Mouse (Mus musculus) inflammation-experienced regulatory T-cells, adult 6 months (primary cell): ENCODE measurements around the gene Urb2. TPM values are rescaled to one million over a fixed set of nuclear protein-coding genes. Genes with fewer than 3 reads are reported as not detected.
A peak's percentile ranks its signal among the peaks of the same experiment; 100 is the strongest.
"Not testable (repeated sequence)": the region's sequence is repeated elsewhere in the genome, so short reads cannot be mapped to it uniquely, and the experiment has no call there.

Experiments used
- ATAC-seq: one replicate; pipeline ENCODE4 v1.8.0; 2017
- polyA plus RNA-seq, 3 experiments: library from polyadenylated mRNA; unstranded; fragments of 100-300 nt; shearing (Covaris generic); gene quantifications; one replicate each; pipeline ENCODE4 v1.2.1; 2017

Urb2 gene
- polyA plus RNA-seq: 1 to 10 TPM; 4.0 to 5.2 (median 4.3) TPM

- peak; percentile 84 for ATAC-seq
These were observed at the start of gene Urb2, which contains the start of gene Taf5l for GRCm38 (mm10) chr8:124021237-124022227. Gene Urb2 (plus strand): TSS chr8:124021508. Gene Taf5l (minus strand): TSS chr8:124021397.

- ATAC-seq: no peak
These were observed 47.8 kb upstream of the Urb2 start for GRCm38 (mm10) chr8:123973495-123973894.

GRCm38 (mm10) chr8:123977499-123977898, 43.8 kb upstream of the Urb2 start:
- ATAC-seq: no peak

- no peak for ATAC-seq
These were observed 43.0 kb upstream of the Urb2 start for GRCm38 (mm10) chr8:123978166-123978838.

DNA sequence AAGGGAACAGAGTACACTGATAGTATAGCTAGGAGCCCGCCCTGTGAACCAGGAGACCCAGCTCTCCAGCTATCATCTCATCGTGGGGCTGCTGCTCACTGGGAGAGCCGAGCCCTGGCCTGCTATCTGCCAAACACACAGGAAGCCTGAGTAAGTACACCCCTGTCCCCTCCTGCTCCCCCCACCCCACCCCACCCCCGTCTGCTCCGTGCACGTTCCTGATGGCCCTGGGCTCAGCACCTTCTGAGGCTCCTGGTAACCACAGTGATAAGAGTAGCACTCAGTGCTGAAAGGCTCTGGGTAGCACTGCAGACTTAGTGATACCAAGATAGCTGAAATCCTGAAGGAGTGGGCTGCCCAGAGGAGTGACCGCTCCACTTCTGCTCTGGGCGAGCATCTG, 42.4 kb upstream of the Urb2 start:
- ATAC-seq: no peak

- ATAC-seq: no peak
These were observed 41.1 kb upstream of the Urb2 start for GRCm38 (mm10) chr8:123980239-123980638.

DNA sequence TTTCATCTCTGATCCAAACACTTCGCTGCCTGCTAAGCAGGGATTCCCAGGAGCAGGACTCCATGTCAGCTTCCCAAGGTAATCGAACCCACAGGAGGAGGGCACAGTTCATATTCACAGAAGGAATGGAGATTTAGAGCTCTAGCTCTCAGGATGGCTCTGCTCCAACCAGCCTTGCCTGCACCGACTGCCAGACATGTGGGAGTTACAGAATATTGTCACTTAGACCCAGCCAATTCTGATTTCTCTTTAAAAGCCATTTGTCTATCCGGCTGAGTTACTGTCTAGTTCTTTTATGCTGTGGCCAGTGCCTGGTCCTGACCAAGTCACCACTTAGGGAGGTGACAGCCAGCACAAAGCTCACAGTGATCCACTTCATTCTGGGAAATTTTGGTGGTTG, 39.6 kb upstream of the Urb2 start:
- no peak for ATAC-seq

DNA sequence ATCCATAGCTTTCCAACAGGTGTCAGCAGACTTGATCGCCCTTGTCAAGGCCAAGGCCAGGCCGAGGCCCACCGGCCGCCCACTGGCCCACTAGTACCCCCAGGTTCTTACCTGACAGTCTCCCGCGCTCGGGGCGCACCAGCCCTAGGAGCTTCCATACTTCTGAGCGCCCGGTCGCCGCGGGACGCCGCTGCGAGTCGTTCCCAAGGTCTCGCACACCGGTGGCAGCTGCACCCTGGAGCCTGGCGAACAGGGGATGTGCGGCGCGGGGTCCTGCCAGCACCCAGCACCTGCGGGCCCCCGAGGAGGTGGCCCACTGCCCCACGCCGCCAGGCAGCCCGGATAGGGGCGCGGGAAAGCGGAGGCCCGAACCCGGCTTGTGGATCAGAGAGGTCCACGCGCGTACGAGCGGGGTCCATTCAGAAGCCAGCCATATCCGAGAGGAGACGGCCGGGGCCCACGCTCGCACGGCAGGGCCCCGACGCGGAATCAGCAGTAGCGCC, 39.0 kb upstream of the Urb2 start:
- peak; percentile 35 for ATAC-seq

- ATAC-seq: peak; percentile 41
These were observed 38.4 kb upstream of the Urb2 start, which contains the start of gene Abcb10 for GRCm38 (mm10) chr8:123982826-123983400. Gene Abcb10 (minus strand): TSS chr8:123983122.

- ATAC-seq: no peak
These were observed 32.7 kb upstream of the Urb2 start for GRCm38 (mm10) chr8:123988605-123989038.

GRCm38 (mm10) chr8:123989128-123989527, 32.2 kb upstream of the Urb2 start:
- no peak for ATAC-seq

DNA sequence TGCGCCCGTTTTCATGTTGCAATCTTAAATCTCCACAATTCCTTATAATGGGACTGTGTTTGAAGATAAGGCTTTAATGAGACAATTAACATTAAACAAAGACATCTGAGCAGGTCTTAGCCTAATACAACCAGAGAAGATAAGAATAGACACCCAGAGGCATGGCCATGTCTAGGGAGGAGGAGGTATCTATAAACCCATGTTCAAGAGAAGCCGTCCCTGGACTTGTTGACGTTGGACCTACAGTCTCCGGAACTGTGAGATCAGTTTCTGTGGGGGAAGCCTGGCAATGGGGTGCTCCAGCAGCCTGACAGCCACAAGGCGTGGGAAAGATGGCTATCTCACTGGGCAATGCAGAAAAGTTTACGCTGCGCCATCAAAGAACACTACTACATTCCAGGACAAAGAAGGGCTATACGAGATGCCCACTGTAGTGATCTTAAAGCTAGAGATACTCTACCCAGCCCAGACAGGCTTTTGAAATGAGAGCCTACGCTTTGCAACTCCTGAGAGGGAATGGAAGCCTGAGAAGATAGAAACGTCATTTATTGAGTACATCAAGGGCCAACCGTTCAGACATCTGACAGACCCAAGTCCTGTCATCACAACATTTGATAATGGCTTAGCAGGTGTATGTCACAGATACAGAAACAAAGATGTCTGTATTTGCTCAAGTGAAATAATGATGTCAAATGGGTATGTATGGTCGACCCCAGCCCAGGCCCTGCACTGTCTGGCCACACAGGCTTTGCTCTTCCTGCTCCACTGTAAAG, 30.8 kb upstream of the Urb2 start:
- ATAC-seq: no peak

DNA sequence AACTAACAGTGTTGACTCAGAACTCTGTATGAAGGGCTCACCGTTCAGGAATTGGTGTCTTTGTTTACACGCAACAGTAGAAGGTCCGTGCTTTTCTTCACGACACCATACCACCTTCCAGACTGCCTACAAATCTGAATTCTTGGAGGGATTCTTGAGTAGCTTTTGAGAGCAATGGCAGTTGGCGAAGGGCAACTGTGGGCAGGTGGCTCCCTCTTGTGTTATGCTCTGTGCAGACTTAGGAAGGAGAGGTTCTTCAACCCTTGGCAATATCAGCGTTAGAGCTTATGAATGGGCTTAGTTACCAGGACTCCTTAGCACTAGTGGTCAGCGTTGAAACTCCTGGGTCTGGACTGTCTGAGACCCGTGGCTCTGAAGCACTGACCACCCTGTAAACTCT, 28.7 kb upstream of the Urb2 start:
- ATAC-seq: no peak

GRCm38 (mm10) chr8:123993597-123993996, 27.7 kb upstream of the Urb2 start:
- ATAC-seq: no peak

DNA sequence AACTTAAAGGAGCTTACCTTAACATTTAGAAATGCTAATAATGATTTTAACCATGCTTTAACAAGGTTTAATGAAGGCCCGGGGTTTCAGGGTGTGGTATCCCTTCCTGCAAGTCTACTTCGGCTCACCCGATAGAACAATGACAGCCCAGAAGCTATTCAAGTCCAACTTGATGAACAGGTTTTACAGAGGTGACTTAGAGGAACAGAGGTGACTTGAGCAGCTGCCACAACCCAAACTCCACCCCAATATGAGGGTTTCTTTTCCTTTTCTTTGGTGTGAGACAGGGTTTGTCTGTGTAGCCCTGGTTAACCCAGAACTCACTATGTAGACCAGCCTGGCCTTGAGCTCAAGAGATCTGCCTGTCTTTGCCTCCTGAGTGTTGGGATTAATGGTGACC, 27.3 kb upstream of the Urb2 start:
- ATAC-seq: no peak

GRCm38 (mm10) chr8:123999568-123999967, 21.7 kb upstream of the Urb2 start:
- no peak for ATAC-seq

GRCm38 (mm10) chr8:124002546-124003108, 18.7 kb upstream of the Urb2 start:
- no peak for ATAC-seq

GRCm38 (mm10) chr8:124007829-124008228, 13.5 kb upstream of the Urb2 start:
- no peak for ATAC-seq

DNA sequence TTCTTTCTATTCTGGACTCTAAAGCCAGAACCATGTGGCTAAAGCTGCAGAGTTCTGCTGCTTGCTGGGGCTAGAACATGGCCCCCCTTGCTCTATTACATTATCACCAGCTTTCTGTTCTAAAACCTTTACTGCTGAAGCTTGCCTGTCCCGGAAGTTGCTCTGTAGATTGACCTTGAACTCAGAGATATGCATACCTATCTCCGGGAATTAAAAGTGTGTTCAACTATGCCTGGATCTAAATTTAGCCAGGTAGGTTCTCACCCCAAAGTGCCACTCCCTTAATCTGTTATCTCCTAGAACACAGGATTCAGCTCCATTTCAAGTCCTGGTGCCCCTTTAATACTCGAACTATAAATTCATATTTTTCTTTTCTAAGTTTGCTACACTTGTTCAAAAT, 9.7 kb upstream of the Urb2 start:
- ATAC-seq: no peak

GRCm38 (mm10) chr8:124011989-124012586, 9.2 kb upstream of the Urb2 start:
- ATAC-seq: no peak

DNA sequence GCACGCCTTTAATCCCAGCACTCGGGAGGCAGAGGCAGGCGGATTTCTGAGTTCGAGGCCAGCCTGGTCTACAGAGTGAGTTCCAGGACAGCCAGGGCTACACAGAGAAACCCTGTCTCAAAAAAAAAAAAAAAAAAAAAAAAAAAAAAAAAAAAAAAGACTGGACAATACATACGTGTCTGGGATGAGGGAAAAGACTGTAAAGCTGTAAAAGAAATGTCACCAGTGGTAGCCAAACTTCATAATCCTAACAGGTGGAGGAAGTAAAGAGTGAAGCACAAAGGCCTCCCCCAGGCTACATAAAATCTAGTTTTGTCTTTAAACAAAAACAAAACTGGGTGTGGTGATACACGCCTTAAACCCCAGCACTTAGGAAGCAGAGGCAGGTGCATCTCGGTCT, 7.0 kb upstream of the Urb2 start:
- not testable (repeated sequence) for ATAC-seq
